Mouse (Mus musculus): ENCODE results near the gene Naa40. TPM values are rescaled to one million over a fixed set of nuclear protein-coding genes. Genes with fewer than 3 reads are reported as not detected.

Gene Naa40
- total and polyA plus RNA-seq, 2 experiments from 2014 or later: 44.0 to 57.7 TPM

DNA sequence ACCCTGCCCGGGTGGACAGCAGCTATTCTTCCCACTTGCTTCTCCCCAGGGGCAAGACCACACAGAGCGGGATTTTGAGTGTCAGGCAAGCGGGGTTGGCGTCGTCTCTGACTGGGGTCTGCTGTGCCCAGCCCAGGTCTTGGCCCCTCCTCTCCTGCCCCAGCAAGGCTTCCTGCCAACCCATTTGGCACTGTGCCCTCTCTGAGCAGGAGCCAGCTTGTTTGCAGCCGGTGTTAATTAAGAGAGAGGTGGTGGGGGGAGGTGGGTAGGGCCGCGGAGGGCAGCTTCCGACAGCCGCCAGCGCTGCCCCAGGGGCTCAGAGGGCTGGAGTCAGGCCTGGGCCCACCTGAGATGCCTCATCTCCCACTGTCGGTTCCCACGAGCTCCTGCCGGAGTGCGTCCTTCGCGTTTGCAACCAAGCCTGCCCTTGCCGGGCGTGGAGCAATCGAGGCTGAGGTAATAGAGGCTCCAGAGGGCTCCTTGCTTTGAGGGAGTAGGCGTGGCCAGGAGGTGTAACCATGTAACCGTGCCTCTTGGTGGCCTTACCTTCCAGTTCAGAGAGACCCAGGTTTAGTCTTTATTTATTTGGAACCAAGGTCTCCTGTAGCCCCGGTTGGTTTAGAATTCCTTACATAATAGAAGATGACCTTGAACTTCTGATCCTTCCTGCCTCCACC is 58.6 kb downstream of the Naa40 start:
- Histone ChIP-seq H3K4me3 (ENCODE audit: low read depth, low read length) (no peak overlapping the region), H3K36me3 (ENCODE audit: insufficient read depth) (no peaks in the 10 kb centered on the region), H3K9ac (no peak overlapping the region), H3K27me3 (ENCODE audit: insufficient read depth, low read length) (no peaks in the 10 kb centered on the region), H3K4me1 (ENCODE audit: insufficient read depth) (peaks cover 5% of the 10 kb centered on the region), H3K4me2 (ENCODE audit: low read depth) (peak overlapping the region; percentile 21; the same call in 1 of the 2 replicates), H3K9me3 (ENCODE audit: low read length) (no peaks in the 10 kb centered on the region), H3K27ac (ENCODE audit: low read depth, low read length) (no peak overlapping the region)
- ATAC-seq (peak; percentile 80), DNase-seq (peak; percentile 87)
- TF ChIP-seq CTCF (IDR thresholded peaks at IDR 0.05; ENCODE audit: low read depth): no peak
- 5% methylated on average over 23 of the region's 23 CpGs for WGBS

DNA sequence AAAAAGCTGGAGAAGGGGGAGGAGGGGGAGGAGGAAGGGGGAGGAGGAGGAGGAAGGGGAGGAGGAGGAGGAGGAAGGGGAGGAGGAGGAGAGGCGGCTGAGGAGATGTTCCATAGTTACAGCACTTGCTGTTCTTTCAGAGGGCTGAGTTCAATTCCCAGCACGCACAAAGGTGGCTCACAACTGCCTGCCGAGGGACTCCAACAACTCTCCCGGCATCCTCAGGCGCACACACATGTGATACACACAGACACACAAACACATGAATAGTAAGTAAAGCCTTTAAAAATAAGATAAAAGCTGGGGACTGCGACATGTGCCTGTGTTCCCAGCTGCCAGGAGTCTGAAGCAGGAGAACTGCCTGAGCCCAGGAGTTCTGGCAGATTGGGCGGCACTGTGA is 59.5 kb downstream of the Naa40 start:
- Histone ChIP-seq H3K36me3 (ENCODE audit: insufficient read depth) (no peaks in the 10 kb centered on the region), H3K4me3 (ENCODE audit: low read depth, low read length) (no peak overlapping the region), H3K4me2 (ENCODE audit: low read depth) (no peak overlapping the region), H3K9ac (no peak overlapping the region), H3K4me1 (ENCODE audit: insufficient read depth) (peaks cover 5% of the 10 kb centered on the region), H3K27me3 (ENCODE audit: insufficient read depth, low read length) (no peaks in the 10 kb centered on the region), H3K27ac (ENCODE audit: low read depth, low read length) (no peak overlapping the region), H3K9me3 (ENCODE audit: low read length) (no peaks in the 10 kb centered on the region)
- 36% methylated on average over 7 of the region's 7 CpGs for WGBS
- DNase-seq: no peak
- no peak; the same call in 1 of the 2 replicates for ATAC-seq
- no peak for TF ChIP-seq CTCF (IDR thresholded peaks at IDR 0.05; ENCODE audit: low read depth)

GRCm38 (mm10) chr19:7180756-7181405 is 60.1 kb downstream of the Naa40 start:
- H3K9me3 ChIP-seq (ENCODE audit: low read length): no peaks in the 10 kb centered on the region
- H3K27ac ChIP-seq (ENCODE audit: low read depth, low read length): no peak overlapping the region
- peaks cover 5% of the 10 kb centered on the region for H3K4me1 ChIP-seq (ENCODE audit: insufficient read depth)
- no peaks in the 10 kb centered on the region for H3K36me3 ChIP-seq (ENCODE audit: insufficient read depth)
- TF ChIP-seq CTCF (IDR thresholded peaks at IDR 0.05; ENCODE audit: low read depth): no peak
- H3K9ac ChIP-seq: no peak overlapping the region
- 62% methylated on average over 8 of the region's 8 CpGs for WGBS
- no peaks in the 10 kb centered on the region for H3K27me3 ChIP-seq (ENCODE audit: insufficient read depth, low read length)
- H3K4me2 ChIP-seq (ENCODE audit: low read depth): no peak overlapping the region
- DNase-seq (no peak), ATAC-seq (no peak)
- H3K4me3 ChIP-seq (ENCODE audit: low read depth, low read length): no peak overlapping the region

- Histone ChIP-seq H3K4me1 (ENCODE audit: insufficient read depth) (peaks cover 5% of the 10 kb centered on the region), H3K9ac (no peak overlapping the region), H3K9me3 (ENCODE audit: low read length) (no peaks in the 10 kb centered on the region), H3K27ac (ENCODE audit: low read depth, low read length) (no peak overlapping the region), H3K27me3 (ENCODE audit: insufficient read depth, low read length) (no peaks in the 10 kb centered on the region), H3K4me3 (ENCODE audit: low read depth, low read length) (no peak overlapping the region), H3K4me2 (ENCODE audit: low read depth) (no peak overlapping the region), H3K36me3 (ENCODE audit: insufficient read depth) (no peaks in the 10 kb centered on the region)
- no peak for ATAC-seq
- TF ChIP-seq CTCF (IDR thresholded peaks at IDR 0.05; ENCODE audit: low read depth): no peak
- WGBS: 48% methylated on average over 3 of the region's 3 CpGs
- no peak for DNase-seq
Measured at GRCm38 (mm10) chr19:7178841-7179452, 62.0 kb downstream of the Naa40 start.

GRCm38 (mm10) chr19:7177804-7178511 is 63.0 kb downstream of the Naa40 start:
- ATAC-seq: no peak
- TF ChIP-seq CTCF (IDR thresholded peaks at IDR 0.05; ENCODE audit: low read depth): no peak
- WGBS: 51% methylated on average over 13 of the region's 13 CpGs
- no peaks in the 10 kb centered on the region for H3K9me3 ChIP-seq (ENCODE audit: low read length)
- no peak overlapping the region for H3K9ac ChIP-seq
- no peak overlapping the region for H3K4me2 ChIP-seq (ENCODE audit: low read depth)
- no peak overlapping the region for H3K4me3 ChIP-seq (ENCODE audit: low read depth, low read length)
- no peak overlapping the region for H3K27ac ChIP-seq (ENCODE audit: low read depth, low read length)
- H3K27me3 ChIP-seq (ENCODE audit: insufficient read depth, low read length): no peaks in the 10 kb centered on the region
- peaks cover 5% of the 10 kb centered on the region for H3K4me1 ChIP-seq (ENCODE audit: insufficient read depth)
- no peaks in the 10 kb centered on the region for H3K36me3 ChIP-seq (ENCODE audit: insufficient read depth)
- no peak for DNase-seq

DNA sequence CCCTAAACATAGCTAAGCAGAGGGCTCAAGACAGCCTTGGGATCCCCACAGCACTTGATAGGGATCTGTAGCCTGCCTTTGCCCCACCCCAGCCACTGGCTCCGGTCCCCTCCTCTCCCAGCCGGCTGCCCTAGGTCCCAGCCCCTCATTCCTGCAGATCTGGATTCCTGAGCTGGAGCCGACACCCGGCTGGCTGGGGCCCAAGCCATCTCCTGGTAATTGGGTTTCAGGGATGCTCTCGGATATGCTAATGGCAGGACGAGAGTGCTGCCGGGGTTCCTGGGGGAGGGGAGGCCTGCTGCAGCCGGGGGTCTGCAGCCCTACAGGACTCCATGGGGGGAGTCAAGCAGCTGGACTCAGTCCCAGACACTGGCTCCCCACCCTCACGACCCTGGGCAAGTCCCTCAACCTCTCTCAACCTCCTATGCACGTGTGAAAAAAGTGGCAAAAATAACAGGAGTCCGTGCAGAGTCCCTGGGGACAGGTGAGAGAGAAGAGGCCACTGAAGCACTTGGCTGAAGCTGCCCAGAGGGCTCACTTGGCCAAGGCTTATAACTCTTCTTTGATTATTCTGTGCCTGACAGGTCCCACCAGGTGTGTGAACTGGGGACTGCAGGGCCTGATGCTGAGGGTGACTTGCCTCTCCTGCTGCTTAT is 64.8 kb downstream of the Naa40 start:
- DNase-seq (no peak), ATAC-seq (no peak)
- Histone ChIP-seq H3K4me3 (ENCODE audit: low read depth, low read length) (no peak overlapping the region), H3K36me3 (ENCODE audit: insufficient read depth) (no peaks in the 10 kb centered on the region), H3K9me3 (ENCODE audit: low read length) (no peaks in the 10 kb centered on the region), H3K4me2 (ENCODE audit: low read depth) (no peak overlapping the region), H3K4me1 (ENCODE audit: insufficient read depth) (peaks cover 11% of the 10 kb centered on the region), H3K27me3 (ENCODE audit: insufficient read depth, low read length) (no peaks in the 10 kb centered on the region), H3K9ac (no peak overlapping the region), H3K27ac (ENCODE audit: low read depth, low read length) (no peak overlapping the region)
- TF ChIP-seq CTCF (IDR thresholded peaks at IDR 0.05; ENCODE audit: low read depth): no peak
- 11% methylated on average over 11 of the region's 11 CpGs for WGBS

Other genes with a start within 250 kb of the Naa40 start
- gene Dnajc4, start 248.6 kb downstream of the Naa40 start, total RNA-seq (2014; rRNA removed): 15.1 and 20.2 TPM in 2 replicates
- 20.7 and 24.8 TPM in 2 replicates for gene Dnajc4, start 248.6 kb downstream of the Naa40 start, polyA plus RNA-seq (2015; fragmentation: Nextera tagmentation; extraction: Ambion mirVana)
- gene Nudt22, start 245.1 kb downstream of the Naa40 start, total RNA-seq (2014; rRNA removed): 7.9 and 9.5 TPM in 2 replicates
- gene Nudt22, start 245.1 kb downstream of the Naa40 start, polyA plus RNA-seq (2015; fragmentation: Nextera tagmentation; extraction: Ambion mirVana): 14.3 and 15.3 TPM in 2 replicates
- 16.2 and 16.3 TPM in 2 replicates for gene Trpt1, start 245.1 kb downstream of the Naa40 start, total RNA-seq (2014; rRNA removed)
- 18.2 and 18.7 TPM in 2 replicates for gene Trpt1, start 245.1 kb downstream of the Naa40 start, polyA plus RNA-seq (2015; fragmentation: Nextera tagmentation; extraction: Ambion mirVana)
- gene Fermt3, start 221.7 kb downstream of the Naa40 start, total RNA-seq (2014; rRNA removed): 4.4 and 6.0 TPM in 2 replicates
- 2.6 and 3.6 TPM in 2 replicates for gene Fermt3, start 221.7 kb downstream of the Naa40 start, polyA plus RNA-seq (2015; fragmentation: Nextera tagmentation; extraction: Ambion mirVana)
- gene Stip1, start 201.2 kb downstream of the Naa40 start, total RNA-seq (2014; rRNA removed): 124 and 133 TPM in 2 replicates
- gene Stip1, start 201.2 kb downstream of the Naa40 start, polyA plus RNA-seq (2015; fragmentation: Nextera tagmentation; extraction: Ambion mirVana): 146 and 156 TPM in 2 replicates
- 8.1 and 9.4 TPM in 2 replicates for gene Macrod1, start 184.4 kb downstream of the Naa40 start, total RNA-seq (2014; rRNA removed)
- gene Macrod1, start 184.4 kb downstream of the Naa40 start, polyA plus RNA-seq (2015; fragmentation: Nextera tagmentation; extraction: Ambion mirVana): 8.0 and 8.5 TPM in 2 replicates
- gene Flrt1, start 135.5 kb downstream of the Naa40 start, total RNA-seq (2014; rRNA removed): 8.1 and 8.8 TPM in 2 replicates
- 6.7 and 11.3 TPM in 2 replicates for gene Flrt1, start 135.5 kb downstream of the Naa40 start, polyA plus RNA-seq (2015; fragmentation: Nextera tagmentation; extraction: Ambion mirVana)
- 248 and 252 TPM in 2 replicates for gene Otub1, start 34.9 kb downstream of the Naa40 start, total RNA-seq (2014; rRNA removed)
- gene Otub1, start 34.9 kb downstream of the Naa40 start, polyA plus RNA-seq (2015; fragmentation: Nextera tagmentation; extraction: Ambion mirVana): 286 and 290 TPM in 2 replicates
- gene Cox8a, start 23.6 kb downstream of the Naa40 start, total RNA-seq (2014; rRNA removed): 735 and 828 TPM in 2 replicates
- 1,247 and 1,523 TPM in 2 replicates for gene Cox8a, start 23.6 kb downstream of the Naa40 start, polyA plus RNA-seq (2015; fragmentation: Nextera tagmentation; extraction: Ambion mirVana)
- gene Rcor2, start 26.1 kb upstream of the Naa40 start, total RNA-seq (2014; rRNA removed): 41.9 and 49.6 TPM in 2 replicates
- gene Rcor2, start 26.1 kb upstream of the Naa40 start, polyA plus RNA-seq (2015; fragmentation: Nextera tagmentation; extraction: Ambion mirVana): 13.7 and 14.5 TPM in 2 replicates
- 35.8 and 38.7 TPM in 2 replicates for gene Mark2, start 100.7 kb upstream of the Naa40 start, total RNA-seq (2014; rRNA removed)
- gene Mark2, start 100.7 kb upstream of the Naa40 start, polyA plus RNA-seq (2015; fragmentation: Nextera tagmentation; extraction: Ambion mirVana): 30.0 and 35.7 TPM in 2 replicates
- 43.2 and 48.9 TPM in 2 replicates for gene Spindoc, start 141.8 kb upstream of the Naa40 start, total RNA-seq (2014; rRNA removed)
- 16.4 and 20.8 TPM in 2 replicates for gene Spindoc, start 141.8 kb upstream of the Naa40 start, polyA plus RNA-seq (2015; fragmentation: Nextera tagmentation; extraction: Ambion mirVana)
- 185 and 206 TPM in 2 replicates for gene 2700081O15Rik, start 176.4 kb upstream of the Naa40 start, total RNA-seq (2014; rRNA removed)
- gene 2700081O15Rik, start 176.4 kb upstream of the Naa40 start, polyA plus RNA-seq (2015; fragmentation: Nextera tagmentation; extraction: Ambion mirVana): 24.3 and 29.9 TPM in 2 replicates
- gene Rtn3, start 242.1 kb upstream of the Naa40 start, total RNA-seq (2014; rRNA removed): 300 and 363 TPM in 2 replicates
- gene Rtn3, start 242.1 kb upstream of the Naa40 start, polyA plus RNA-seq (2015; fragmentation: Nextera tagmentation; extraction: Ambion mirVana): 533 and 637 TPM in 2 replicates

All from forebrain, postnatal 0 days (tissue).